Mouse (Mus musculus): Measurements from ENCODE around the gene Wnt5b. TPM values are rescaled to one million over a fixed set of nuclear protein-coding genes. Genes with fewer than 3 reads are reported as not detected.

Wnt5b gene
- total RNA-seq, 1 experiment = 3.5 TPM

GRCm38 (mm10) chr6:119499271-119499670, 44.9 kb downstream of the Wnt5b start:
- Histone ChIP-seq H3K27ac (ENCODE audit: insufficient read depth, low read depth, low read length, poor library complexity, severe bottlenecking) (no peak overlapping the region), H3K36me3 (ENCODE audit: control insufficient read depth, insufficient read depth, low read length, poor library complexity, severe bottlenecking) (no peaks in the 10 kb centered on the region), H3K9me3 (ENCODE audit: control insufficient read depth, insufficient read depth, low read depth, low read length) (no peaks in the 10 kb centered on the region), H3K4me1 (ENCODE audit: control insufficient read depth in 2 of 2, insufficient read depth in 2 of 2, low read length in 2 of 2, poor library complexity in 1 of 2) (no peaks in the 10 kb centered on the region), H3K9ac (ENCODE audit: insufficient read depth, low read depth, low read length, poor library complexity, severe bottlenecking) (no peak overlapping the region), H3K4me3 (ENCODE audit: insufficient read depth in 1 of 2, low read depth in 1 of 2, low read length in 2 of 2, poor library complexity in 1 of 2, severe bottlenecking in 1 of 2) (no peak overlapping the region)
- no peak for TF ChIP-seq ZNF384 (IDR thresholded peaks at IDR 0.05; ENCODE audit: low read depth, low read length)
- TF ChIP-seq CHD2 (IDR thresholded peaks at IDR 0.05; ENCODE audit: low read depth, low read length) = no peak
- TF ChIP-seq ZC3H11A (IDR thresholded peaks at IDR 0.05; ENCODE audit: borderline replicate concordance, low read depth, low read length) = no peak
- TF ChIP-seq MAFK (IDR thresholded peaks at IDR 0.05; ENCODE audit: insufficient read depth, low read depth, low read length) = peak; percentile 76
- TF ChIP-seq HCFC1 (IDR thresholded peaks at IDR 0.05; ENCODE audit: borderline replicate concordance, insufficient read depth, low read length) = no peak
- DNase-seq (ENCODE audit: low read depth, low spot score) = no peak
- in situ Hi-C loops (cut with MboI; ENCODE audit: low sequenced_read_pairs in 2 of 2, unreplicated experiment in 2 of 2) = loop anchor here (25.0 kb wide), 2 partner anchors 413 to 688 kb away; partner anchors contain the start of gene Rad52 (in 2 of the 2)

GRCm38 (mm10) chr6:119492630-119493014, 51.5 kb downstream of the Wnt5b start:
- Histone ChIP-seq H3K27ac (ENCODE audit: insufficient read depth, low read depth, low read length, poor library complexity, severe bottlenecking) (no peak overlapping the region), H3K4me3 (ENCODE audit: insufficient read depth in 1 of 2, low read depth in 1 of 2, low read length in 2 of 2, poor library complexity in 1 of 2, severe bottlenecking in 1 of 2) (no peak overlapping the region)
- in situ Hi-C loops (cut with MboI; ENCODE audit: low sequenced_read_pairs in 2 of 2, unreplicated experiment in 2 of 2) = loop anchor here (25.0 kb wide), 2 partner anchors 420 to 695 kb away; partner anchors contain the start of gene Rad52 (in 2 of the 2)

GRCm38 (mm10) chr6:119491997-119492629, 52.0 kb downstream of the Wnt5b start:
- in situ Hi-C loops (cut with MboI; ENCODE audit: low sequenced_read_pairs in 2 of 2, unreplicated experiment in 2 of 2) = loop anchor here (25.0 kb wide), 2 partner anchors 420 to 695 kb away; partner anchors contain the start of gene Rad52 (in 2 of the 2)
- TF ChIP-seq CHD2 (IDR thresholded peaks at IDR 0.05; ENCODE audit: low read depth, low read length) = no peak
- no peak for TF ChIP-seq MAFK (IDR thresholded peaks at IDR 0.05; ENCODE audit: insufficient read depth, low read depth, low read length)
- no peak for TF ChIP-seq HCFC1 (IDR thresholded peaks at IDR 0.05; ENCODE audit: borderline replicate concordance, insufficient read depth, low read length)
- TF ChIP-seq ZC3H11A (IDR thresholded peaks at IDR 0.05; ENCODE audit: borderline replicate concordance, low read depth, low read length) = no peak
- TF ChIP-seq ZNF384 (IDR thresholded peaks at IDR 0.05; ENCODE audit: low read depth, low read length) = no peak
- Histone ChIP-seq H3K9me3 (ENCODE audit: control insufficient read depth, insufficient read depth, low read depth, low read length) (no peaks in the 10 kb centered on the region), H3K9ac (ENCODE audit: insufficient read depth, low read depth, low read length, poor library complexity, severe bottlenecking) (no peak overlapping the region), H3K4me3 (ENCODE audit: insufficient read depth in 1 of 2, low read depth in 1 of 2, low read length in 2 of 2, poor library complexity in 1 of 2, severe bottlenecking in 1 of 2) (no peak overlapping the region), H3K36me3 (ENCODE audit: control insufficient read depth, insufficient read depth, low read length, poor library complexity, severe bottlenecking) (no peaks in the 10 kb centered on the region), H3K4me1 (ENCODE audit: control insufficient read depth in 2 of 2, insufficient read depth in 2 of 2, low read length in 2 of 2, poor library complexity in 1 of 2) (no peaks in the 10 kb centered on the region), H3K27ac (ENCODE audit: insufficient read depth, low read depth, low read length, poor library complexity, severe bottlenecking) (no peak overlapping the region)
- no peak for DNase-seq (ENCODE audit: low read depth, low spot score)

More at GRCm38 (mm10) chr6:119492630-119493014, 51.5 kb downstream of the Wnt5b start:
- H3K36me3 ChIP-seq (ENCODE audit: control insufficient read depth, insufficient read depth, low read length, poor library complexity, severe bottlenecking) = no peaks in the 10 kb centered on the region
- TF ChIP-seq ZC3H11A (IDR thresholded peaks at IDR 0.05; ENCODE audit: borderline replicate concordance, low read depth, low read length) = no peak
- no peak for TF ChIP-seq HCFC1 (IDR thresholded peaks at IDR 0.05; ENCODE audit: borderline replicate concordance, insufficient read depth, low read length)
- TF ChIP-seq CHD2 (IDR thresholded peaks at IDR 0.05; ENCODE audit: low read depth, low read length) = no peak
- no peak for TF ChIP-seq ZNF384 (IDR thresholded peaks at IDR 0.05; ENCODE audit: low read depth, low read length)
- no peak for TF ChIP-seq MAFK (IDR thresholded peaks at IDR 0.05; ENCODE audit: insufficient read depth, low read depth, low read length)
- H3K4me1 ChIP-seq (ENCODE audit: control insufficient read depth in 2 of 2, insufficient read depth in 2 of 2, low read length in 2 of 2, poor library complexity in 1 of 2) = no peaks in the 10 kb centered on the region
- no peak overlapping the region for H3K9ac ChIP-seq (ENCODE audit: insufficient read depth, low read depth, low read length, poor library complexity, severe bottlenecking)
- no peaks in the 10 kb centered on the region for H3K9me3 ChIP-seq (ENCODE audit: control insufficient read depth, insufficient read depth, low read depth, low read length)
- no peak for DNase-seq (ENCODE audit: low read depth, low spot score)

- in situ Hi-C loops (cut with MboI; ENCODE audit: low sequenced_read_pairs in 2 of 2, unreplicated experiment in 2 of 2) = loop anchor here (25.0 kb wide), 2 partner anchors 421 to 696 kb away; partner anchors contain the start of gene Rad52 (in 2 of the 2)
- Histone ChIP-seq H3K9me3 (ENCODE audit: control insufficient read depth, insufficient read depth, low read depth, low read length) (no peaks in the 10 kb centered on the region), H3K4me1 (ENCODE audit: control insufficient read depth in 2 of 2, insufficient read depth in 2 of 2, low read length in 2 of 2, poor library complexity in 1 of 2) (peaks cover 0 to 1% of the 10 kb centered on the region in 2 experiments; a peak in 1 of 4 replicates), H3K9ac (ENCODE audit: insufficient read depth, low read depth, low read length, poor library complexity, severe bottlenecking) (no peak overlapping the region), H3K36me3 (ENCODE audit: control insufficient read depth, insufficient read depth, low read length, poor library complexity, severe bottlenecking) (no peaks in the 10 kb centered on the region), H3K27ac (ENCODE audit: insufficient read depth, low read depth, low read length, poor library complexity, severe bottlenecking) (no peak overlapping the region), H3K4me3 (ENCODE audit: insufficient read depth in 1 of 2, low read depth in 1 of 2, low read length in 2 of 2, poor library complexity in 1 of 2, severe bottlenecking in 1 of 2) (no peak overlapping the region)
- no peak for DNase-seq (ENCODE audit: low read depth, low spot score)
- TF ChIP-seq ZNF384 (IDR thresholded peaks at IDR 0.05; ENCODE audit: low read depth, low read length) (no peak), MAFK (IDR thresholded peaks at IDR 0.05; ENCODE audit: insufficient read depth, low read depth, low read length) (no peak), HCFC1 (IDR thresholded peaks at IDR 0.05; ENCODE audit: borderline replicate concordance, insufficient read depth, low read length) (no peak), CHD2 (IDR thresholded peaks at IDR 0.05; ENCODE audit: low read depth, low read length) (no peak), ZC3H11A (IDR thresholded peaks at IDR 0.05; ENCODE audit: borderline replicate concordance, low read depth, low read length) (no peak)
Observed at GRCm38 (mm10) chr6:119491006-119491405, 53.1 kb downstream of the Wnt5b start.
